Mouse (Mus musculus) MN1 (cell line): ENCODE measurements around the gene Cyp2j12.
"Not testable (repeated sequence)": the region's sequence is repeated elsewhere in the genome, so short reads cannot be mapped to it uniquely, and the experiment has no call there.

Source experiments
- DNase-seq: peaks from one replicate; pipeline ENCODE4 v3.0.0-alpha.2; 2016; ENCODE audit warnings: low spot score

Cyp2j12 gene

GRCm38 (mm10) chr4:96140732-96141467 is at the start of gene Cyp2j12:
Gene Cyp2j12 (minus strand): TSS chr4:96141152.
- no peak for DNase-seq

GRCm38 (mm10) chr4:96189321-96189720 is 48.4 kb upstream of the Cyp2j12 start:
- DNase-seq, result not testable (repeated sequence)

DNA sequence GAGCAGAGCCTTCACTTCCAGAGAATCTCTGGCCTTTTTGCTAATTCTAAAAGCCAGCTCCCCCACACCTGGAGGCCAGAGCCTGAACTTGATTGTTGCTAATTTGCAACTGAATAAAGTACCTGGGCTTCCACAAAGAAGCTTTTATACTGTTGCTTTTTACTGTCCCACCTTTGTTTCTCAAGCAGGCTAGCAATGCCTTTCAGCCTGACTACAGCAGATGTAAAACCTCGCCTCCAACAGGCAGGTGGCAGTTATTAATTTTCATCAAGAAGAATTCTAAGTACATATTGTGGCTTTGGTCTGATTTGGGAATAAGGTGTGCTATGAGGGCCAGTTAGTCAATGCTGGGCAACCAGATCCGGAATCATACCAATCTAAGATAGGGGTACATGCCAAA is 47.7 kb upstream of the Cyp2j12 start:
- DNase-seq, result not testable (repeated sequence)

GRCm38 (mm10) chr4:96188146-96188545 is 47.2 kb upstream of the Cyp2j12 start:
- DNase-seq, result not testable (repeated sequence)

DNA sequence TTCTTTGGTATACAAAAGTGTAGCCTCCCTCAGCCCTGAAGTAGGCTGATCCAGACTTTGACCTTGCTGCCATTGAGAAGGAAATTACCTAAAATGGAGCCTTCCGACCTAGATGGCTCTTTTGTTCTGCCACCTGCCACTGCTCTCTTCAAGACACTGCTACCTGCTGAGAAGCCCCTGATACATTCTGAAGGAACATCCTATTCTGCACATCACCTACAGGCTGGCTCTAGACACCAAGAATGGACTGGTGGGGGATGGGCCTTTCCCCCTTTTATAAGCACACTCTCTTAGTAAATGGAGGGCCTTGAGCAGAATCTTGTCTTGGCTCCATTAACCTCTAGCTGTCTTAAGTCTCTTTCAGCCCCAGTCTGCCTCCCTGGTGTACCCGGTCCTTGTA is 43.8 kb upstream of the Cyp2j12 start:
- DNase-seq, result not testable (repeated sequence)

- no peak for DNase-seq
These were observed 21.9 kb upstream of the Cyp2j12 start for GRCm38 (mm10) chr4:96162839-96163238.

GRCm38 (mm10) chr4:96161575-96161974 is 20.6 kb upstream of the Cyp2j12 start:
- no peak for DNase-seq

GRCm38 (mm10) chr4:96139226-96139625 is 1.7 kb downstream of the Cyp2j12 start:
- DNase-seq, result no peak

- DNase-seq, result no peak
These were observed 6.7 kb downstream of the Cyp2j12 start for GRCm38 (mm10) chr4:96134246-96134645.

DNA sequence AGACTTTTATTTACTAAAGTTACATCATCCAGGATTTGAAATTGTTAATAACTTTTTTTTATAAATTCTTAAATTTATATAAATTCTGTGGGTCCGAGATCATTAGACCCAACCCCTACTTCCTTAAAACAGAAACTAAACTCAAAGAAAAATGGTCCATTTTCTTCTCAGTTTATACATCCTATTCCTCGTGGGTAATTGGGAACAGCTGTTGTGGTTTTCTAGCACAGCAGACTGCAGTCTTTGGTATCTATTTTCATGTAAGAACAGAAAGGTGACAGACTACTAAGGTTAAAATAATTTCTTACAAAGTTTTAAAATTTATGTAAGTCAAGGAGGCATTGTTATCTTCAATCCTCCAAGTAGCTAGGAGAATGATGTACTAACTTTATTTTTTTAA is 44.1 kb downstream of the Cyp2j12 start:
- no peak for DNase-seq

DNA sequence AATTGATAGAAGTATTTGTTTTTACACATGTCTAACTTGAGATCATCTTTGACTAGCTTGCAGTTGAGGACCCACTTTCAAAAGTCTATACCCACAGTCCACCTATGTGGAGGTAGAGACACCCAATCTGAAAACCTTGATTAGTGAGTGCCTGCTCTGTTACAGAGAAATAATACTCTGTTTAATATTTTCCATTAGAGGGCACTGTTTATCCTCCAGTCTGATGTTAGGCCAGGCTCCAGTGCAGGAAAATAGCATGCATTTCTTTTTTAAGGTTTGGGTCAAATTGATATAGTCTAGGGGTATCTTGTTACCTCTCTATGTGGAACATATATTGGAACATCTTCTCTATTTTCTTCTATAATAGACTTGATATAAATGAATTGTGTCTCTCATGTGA is 49.1 kb downstream of the Cyp2j12 start:
- no peak for DNase-seq

GRCm38 (mm10) chr4:96089356-96090048 is 51.5 kb downstream of the Cyp2j12 start:
- DNase-seq, result not testable (repeated sequence)

DNA sequence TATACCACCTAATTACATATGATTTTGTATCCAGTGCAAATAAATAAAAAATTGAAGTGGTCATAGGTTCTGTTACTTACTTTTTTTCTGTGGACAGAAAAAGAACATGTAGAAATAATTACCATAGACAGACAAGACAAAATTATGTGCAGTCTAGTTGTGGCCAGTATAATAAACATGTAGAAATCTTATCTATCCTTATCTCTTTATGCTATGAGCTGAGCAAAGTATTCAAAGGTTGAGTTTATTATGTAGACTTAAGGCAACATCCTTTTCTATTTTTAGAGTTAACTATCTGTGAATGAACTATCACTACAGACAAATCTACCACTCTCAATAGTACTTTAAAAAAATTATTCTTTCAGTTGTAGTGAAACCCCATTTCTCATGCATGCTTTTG is 62.6 kb downstream of the Cyp2j12 start:
- no peak for DNase-seq

- DNase-seq, result no peak
These were observed 63.5 kb downstream of the Cyp2j12 start, which contains the start of gene Cyp2j13 for GRCm38 (mm10) chr4:96077261-96078125. Gene Cyp2j13 (minus strand): TSS chr4:96077546.

DNA sequence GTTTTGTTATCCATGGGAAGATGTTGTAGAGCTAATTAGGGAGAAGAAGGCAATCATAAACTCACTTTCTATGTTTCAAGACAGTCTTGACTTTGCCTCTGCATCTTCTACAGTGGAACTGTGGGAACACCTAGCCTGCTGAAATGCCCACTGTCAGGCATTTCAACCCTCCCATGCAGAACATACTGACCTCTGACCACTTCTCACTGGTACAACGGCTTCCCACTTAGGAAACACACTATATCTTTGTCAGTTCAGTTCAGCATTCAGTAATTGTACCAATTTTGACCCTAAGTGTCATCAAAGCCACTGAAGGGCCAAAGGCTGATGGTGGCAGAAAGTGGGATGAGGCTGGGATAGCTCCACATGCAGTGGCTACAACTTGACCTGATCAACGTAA is 78.9 kb downstream of the Cyp2j12 start:
- no peak for DNase-seq

GRCm38 (mm10) chr4:96060106-96060505 is 80.8 kb downstream of the Cyp2j12 start:
- no peak for DNase-seq
